Mouse (Mus musculus): ENCODE data around the gene Qrfp. TPM values are rescaled to one million over a fixed set of nuclear protein-coding genes. Genes with fewer than 3 reads are reported as not detected.

Qrfp gene
- polyA plus RNA-seq, 1 experiment from 2014 or later, result 0.23 TPM

DNA sequence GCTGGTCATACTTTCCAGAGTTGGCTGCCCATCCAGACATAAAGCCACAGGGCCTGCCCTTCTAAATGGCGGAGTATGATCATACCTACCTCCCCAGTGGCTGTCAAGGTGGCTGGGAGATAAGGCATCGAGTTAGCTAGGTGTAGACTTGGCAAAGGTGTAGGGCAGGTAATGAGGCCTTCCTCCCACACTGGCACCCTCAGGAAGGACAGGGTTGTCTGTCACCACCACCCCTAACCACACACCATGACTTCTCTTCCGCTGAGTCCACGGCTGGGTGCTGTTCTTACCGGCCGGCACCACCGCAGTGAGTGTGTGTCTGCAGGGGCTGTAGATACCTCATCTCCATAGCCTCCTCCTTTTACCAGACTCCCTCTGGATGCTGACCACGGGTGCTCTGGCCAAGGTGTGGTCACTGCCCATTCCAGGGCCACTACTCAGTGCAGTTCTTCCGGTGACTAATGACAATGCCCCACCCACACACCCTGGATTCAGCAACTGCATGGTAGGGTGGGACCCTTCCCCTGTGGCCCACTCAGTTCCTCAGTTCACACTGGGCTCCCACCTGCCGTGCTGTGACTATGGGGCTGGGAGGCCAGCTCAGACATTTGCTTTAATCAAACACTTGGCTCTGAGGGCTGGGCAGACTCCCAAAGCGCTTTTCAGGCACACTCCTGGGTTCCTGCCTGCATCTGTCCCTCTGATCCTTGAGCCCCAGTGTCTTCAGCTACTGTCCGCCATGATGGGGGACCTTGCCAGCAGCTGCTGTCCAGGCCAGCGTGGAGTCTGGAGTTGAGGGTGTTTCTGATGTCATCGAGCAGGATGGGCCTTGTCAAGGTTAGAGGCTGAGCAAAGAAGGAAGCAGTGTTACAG lies 942 bp upstream of the Qrfp start:
- WGBS, result 86% methylated on average over 14 of the region's 14 CpGs
- Histone ChIP-seq H3K4me1 (peaks cover 28% of the 10 kb centered on the region), H3K9ac (no peak overlapping the region), H3K4me2 (replicated peaks) (no peak overlapping the region), H3K4me3 (no peak overlapping the region), H3K9me3 (no peaks in the 10 kb centered on the region), H3K27ac (no peak overlapping the region), H3K27me3 (0 out of 2 replicates have a peak, but pooled peaks cover 5% of the 10 kb centered on the region), H3K36me3 (peaks cover 3% of the 10 kb centered on the region; the same call in 1 of the 2 replicates)
- ATAC-seq (ENCODE audit: low FRiP score, low read depth), result no peak

DNA sequence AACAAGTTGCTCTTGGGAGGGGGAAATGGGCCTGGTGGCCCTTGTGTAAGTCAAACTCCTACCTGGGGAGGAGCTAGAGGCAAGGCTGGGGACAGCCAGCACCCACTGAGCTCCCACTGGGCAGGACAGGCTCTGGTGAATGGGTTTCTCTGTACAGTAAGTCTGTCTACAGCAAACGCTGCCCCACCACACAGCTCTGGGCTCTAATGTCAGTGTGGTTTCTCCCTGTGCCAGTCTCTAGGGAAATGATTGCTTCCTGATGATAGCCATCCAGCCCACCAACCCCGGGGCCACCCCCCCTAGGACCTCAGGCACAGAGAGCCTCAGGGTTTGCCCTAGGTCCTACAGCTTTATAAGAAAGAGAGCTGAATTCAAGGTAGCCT lies 1.0 kb downstream of the Qrfp start:
- no peak overlapping the region for H3K4me2 ChIP-seq (replicated peaks)
- no peak overlapping the region for H3K27ac ChIP-seq
- ATAC-seq (ENCODE audit: low FRiP score, low read depth), result no peak
- H3K36me3 ChIP-seq, result peaks cover 17% of the 10 kb centered on the region
- 31% methylated on average over 2 of the region's 2 CpGs for WGBS
- no peak overlapping the region for H3K4me3 ChIP-seq
- peaks cover 32% of the 10 kb centered on the region for H3K4me1 ChIP-seq
- H3K27me3 ChIP-seq, result no peaks in the 10 kb centered on the region
- no peaks in the 10 kb centered on the region for H3K9me3 ChIP-seq
- H3K9ac ChIP-seq, result no peak overlapping the region

- Histone ChIP-seq H3K4me1 (peaks cover 32% of the 10 kb centered on the region), H3K36me3 (peaks cover 23% of the 10 kb centered on the region), H3K4me2 (replicated peaks) (0 out of 2 replicates have a peak overlapping the region, but pooled peaks have one; percentile 5), H3K27ac (no peak overlapping the region), H3K4me3 (no peak overlapping the region), H3K27me3 (no peaks in the 10 kb centered on the region), H3K9me3 (no peaks in the 10 kb centered on the region), H3K9ac (0 out of 2 replicates have a peak overlapping the region, but pooled peaks have one; percentile 20)
- 35% methylated on average over 28 of the region's 28 CpGs for WGBS
- no peak for ATAC-seq (ENCODE audit: low FRiP score, low read depth)
These were observed 1.7 kb downstream of the Qrfp start for GRCm38 (mm10) chr2:31808410-31809357.

- no peak overlapping the region for H3K4me3 ChIP-seq
- H3K4me1 ChIP-seq, result peaks cover 32% of the 10 kb centered on the region
- H3K27ac ChIP-seq, result 0 out of 2 replicates have a peak overlapping the region, but pooled peaks have one; percentile 10
- H3K9me3 ChIP-seq, result no peaks in the 10 kb centered on the region
- no peak overlapping the region for H3K9ac ChIP-seq
- H3K36me3 ChIP-seq, result peaks cover 42% of the 10 kb centered on the region
- H3K4me2 ChIP-seq (replicated peaks), result no peak overlapping the region
- no peak for ATAC-seq (ENCODE audit: low FRiP score, low read depth)
- no peaks in the 10 kb centered on the region for H3K27me3 ChIP-seq
- 40% methylated on average over 9 of the region's 9 CpGs for WGBS
These were observed 3.6 kb downstream of the Qrfp start for GRCm38 (mm10) chr2:31806639-31807382.

GRCm38 (mm10) chr2:31803480-31803879 lies 6.9 kb downstream of the Qrfp start:
- Histone ChIP-seq H3K4me3 (no peak overlapping the region), H3K27ac (no peak overlapping the region), H3K9me3 (no peaks in the 10 kb centered on the region), H3K9ac (no peak overlapping the region), H3K4me2 (replicated peaks) (no peak overlapping the region), H3K36me3 (peaks cover 75% of the 10 kb centered on the region), H3K4me1 (peaks cover 9% of the 10 kb centered on the region), H3K27me3 (no peaks in the 10 kb centered on the region)
- WGBS, result 86% methylated on average over 14 of the region's 14 CpGs
- no peak for ATAC-seq (ENCODE audit: low FRiP score, low read depth)

- H3K27me3 ChIP-seq, result no peaks in the 10 kb centered on the region
- no peak overlapping the region for H3K27ac ChIP-seq
- H3K4me3 ChIP-seq, result no peak overlapping the region
- H3K4me1 ChIP-seq, result peaks cover 7% of the 10 kb centered on the region
- H3K9ac ChIP-seq, result no peak overlapping the region
- H3K36me3 ChIP-seq, result peaks cover 82% of the 10 kb centered on the region
- 93% methylated on average over 8 of the region's 8 CpGs for WGBS
- no peak for ATAC-seq (ENCODE audit: low FRiP score, low read depth)
- no peaks in the 10 kb centered on the region for H3K9me3 ChIP-seq
- no peak overlapping the region for H3K4me2 ChIP-seq (replicated peaks)
These were observed 7.6 kb downstream of the Qrfp start for GRCm38 (mm10) chr2:31802811-31803210.

- no peak overlapping the region for H3K4me2 ChIP-seq (replicated peaks)
- H3K9ac ChIP-seq, result no peak overlapping the region
- H3K9me3 ChIP-seq, result no peaks in the 10 kb centered on the region
- no peaks in the 10 kb centered on the region for H3K27me3 ChIP-seq
- peaks cover 93% of the 10 kb centered on the region for H3K36me3 ChIP-seq
- no peak for ATAC-seq (ENCODE audit: low FRiP score, low read depth)
- H3K4me3 ChIP-seq, result no peak overlapping the region
- H3K4me1 ChIP-seq, result peaks cover 4% of the 10 kb centered on the region; the same call in 1 of the 2 replicates
- WGBS, result 84% methylated on average over 9 of the region's 9 CpGs
- no peak overlapping the region for H3K27ac ChIP-seq
These were observed 9.0 kb downstream of the Qrfp start for GRCm38 (mm10) chr2:31801416-31801815.

- H3K27ac ChIP-seq, result no peak overlapping the region
- 89% methylated on average over 3 of the region's 3 CpGs for WGBS
- no peak overlapping the region for H3K4me2 ChIP-seq (replicated peaks)
- H3K36me3 ChIP-seq, result peaks cover 100% of the 10 kb centered on the region
- no peaks in the 10 kb centered on the region for H3K27me3 ChIP-seq
- no peak for ATAC-seq (ENCODE audit: low FRiP score, low read depth)
- H3K4me1 ChIP-seq, result no peaks in the 10 kb centered on the region
- no peaks in the 10 kb centered on the region for H3K9me3 ChIP-seq
- H3K9ac ChIP-seq, result no peak overlapping the region
- no peak overlapping the region for H3K4me3 ChIP-seq
These were observed 13.4 kb downstream of the Qrfp start for GRCm38 (mm10) chr2:31796943-31797342.

DNA sequence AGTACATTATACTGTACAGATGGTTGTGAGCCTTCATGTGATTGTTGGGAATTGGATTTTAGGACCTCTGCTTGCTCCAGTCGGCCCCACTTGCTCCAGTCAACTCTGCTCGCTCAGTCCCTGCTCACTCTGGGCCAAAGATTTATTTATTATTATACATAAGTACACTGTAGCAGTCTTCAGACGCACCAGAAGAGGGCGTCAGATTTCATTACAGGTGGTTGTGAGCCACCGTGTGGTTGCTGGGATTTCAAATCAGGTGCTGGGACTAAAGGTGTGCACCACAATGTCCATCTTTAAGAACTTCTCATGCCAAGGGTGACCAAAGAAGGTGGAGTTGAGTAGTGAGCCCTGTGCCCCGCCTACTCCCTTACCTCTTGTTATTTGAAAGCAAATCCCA lies 17.8 kb downstream of the Qrfp start:
- H3K9me3 ChIP-seq, result no peaks in the 10 kb centered on the region
- no peak overlapping the region for H3K27ac ChIP-seq
- H3K9ac ChIP-seq, result no peak overlapping the region
- H3K4me2 ChIP-seq (replicated peaks), result no peak overlapping the region
- H3K27me3 ChIP-seq, result no peaks in the 10 kb centered on the region
- H3K36me3 ChIP-seq, result peaks cover 100% of the 10 kb centered on the region
- no peaks in the 10 kb centered on the region for H3K4me1 ChIP-seq
- no peak overlapping the region for H3K4me3 ChIP-seq
- no peak for ATAC-seq (ENCODE audit: low FRiP score, low read depth)
- WGBS, result 80% methylated on average over 6 of the region's 6 CpGs

- Histone ChIP-seq H3K9me3 (no peaks in the 10 kb centered on the region), H3K4me1 (no peaks in the 10 kb centered on the region), H3K4me2 (replicated peaks) (no peak overlapping the region), H3K27ac (no peak overlapping the region; the same call in 1 of the 2 replicates), H3K36me3 (peaks cover 100% of the 10 kb centered on the region), H3K27me3 (no peaks in the 10 kb centered on the region), H3K4me3 (no peak overlapping the region), H3K9ac (no peak overlapping the region)
- no peak for ATAC-seq (ENCODE audit: low FRiP score, low read depth)
- 89% methylated on average over 8 of the region's 8 CpGs for WGBS
These were observed 19.1 kb downstream of the Qrfp start for GRCm38 (mm10) chr2:31791260-31791659.

DNA sequence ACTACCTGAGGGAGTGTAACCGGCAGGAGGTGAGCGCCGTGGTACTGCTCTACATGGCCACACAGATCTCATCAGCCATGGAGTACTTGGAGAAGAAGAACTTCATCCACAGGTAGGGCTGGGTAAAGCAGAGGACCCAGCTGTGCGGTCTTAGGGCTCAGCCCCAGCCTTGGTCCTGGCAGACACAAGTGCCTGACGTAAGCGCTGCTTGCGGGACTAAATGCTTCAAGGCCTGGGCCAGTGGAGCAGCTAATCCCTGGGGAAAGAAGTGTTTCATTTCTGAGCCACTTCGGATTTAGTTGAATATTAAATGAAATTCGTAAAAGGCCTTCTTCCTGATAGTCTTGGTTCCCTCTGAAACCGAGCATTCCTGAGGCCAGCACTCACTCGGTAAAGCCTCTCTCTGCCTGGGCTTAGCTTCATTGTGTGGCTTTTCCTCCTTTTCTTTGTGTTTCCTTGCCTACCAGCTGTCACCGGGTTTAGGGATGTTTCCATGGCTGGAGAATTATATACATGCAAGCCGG lies 19.6 kb downstream of the Qrfp start:
- WGBS, result 82% methylated on average over 13 of the region's 13 CpGs
- no peak for ATAC-seq (ENCODE audit: low FRiP score, low read depth)
- Histone ChIP-seq H3K4me3 (no peak overlapping the region), H3K4me2 (replicated peaks) (no peak overlapping the region), H3K36me3 (peaks cover 100% of the 10 kb centered on the region), H3K27me3 (no peaks in the 10 kb centered on the region), H3K4me1 (no peaks in the 10 kb centered on the region), H3K9me3 (no peaks in the 10 kb centered on the region), H3K27ac (no peak overlapping the region; the same call in 1 of the 2 replicates), H3K9ac (no peak overlapping the region)

Measured in limb, embryonic 13.5 days (tissue).